Mouse (Mus musculus): ENCODE measurements around the gene Cox4i2.

Cox4i2 gene

GRCm38 (mm10) chr2:152799954-152800761 is 46.2 kb downstream of the Cox4i2 start:
- DNase-seq (ENCODE audit: low read depth, low spot score): no peak

GRCm38 (mm10) chr2:152800762-152801113 is 46.8 kb downstream of the Cox4i2 start:
- no peak for DNase-seq (ENCODE audit: low read depth, low spot score)

- DNase-seq (ENCODE audit: low read depth, low spot score): no peak
Measured at GRCm38 (mm10) chr2:152802303-152802702, 48.3 kb downstream of the Cox4i2 start.

- no peak for DNase-seq (ENCODE audit: low read depth, low spot score)
Measured at GRCm38 (mm10) chr2:152803081-152803480, 49.1 kb downstream of the Cox4i2 start.

GRCm38 (mm10) chr2:152804408-152805110 is 50.6 kb downstream of the Cox4i2 start:
- DNase-seq (ENCODE audit: low read depth, low spot score): no peak

GRCm38 (mm10) chr2:152805111-152805490 is 51.1 kb downstream of the Cox4i2 start:
- DNase-seq (ENCODE audit: low read depth, low spot score): no peak

- DNase-seq (ENCODE audit: low read depth, low spot score): peak; percentile 73
Measured at GRCm38 (mm10) chr2:152806037-152806436, 52.1 kb downstream of the Cox4i2 start.

GRCm38 (mm10) chr2:152808178-152808577 is 54.2 kb downstream of the Cox4i2 start:
- no peak for DNase-seq (ENCODE audit: low read depth, low spot score)

- no peak for DNase-seq (ENCODE audit: low read depth, low spot score)
Measured at GRCm38 (mm10) chr2:152810158-152810941, 56.4 kb downstream of the Cox4i2 start.

- no peak for DNase-seq (ENCODE audit: low read depth, low spot score)
Measured at GRCm38 (mm10) chr2:152811336-152812165, 57.6 kb downstream of the Cox4i2 start.

- DNase-seq (ENCODE audit: low read depth, low spot score): no peak
Measured at GRCm38 (mm10) chr2:152813232-152813631, 59.3 kb downstream of the Cox4i2 start.

GRCm38 (mm10) chr2:152814213-152814874 is 60.4 kb downstream of the Cox4i2 start:
- DNase-seq (ENCODE audit: low read depth, low spot score): no peak

Data from skeletal muscle tissue, adult 2 months (tissue).